Mouse (Mus musculus): ENCODE data around the gene T2. TPM values are rescaled to one million over a fixed set of nuclear protein-coding genes. Genes with fewer than 3 reads are reported as not detected.

The T2 gene
- polyA plus RNA-seq, 1 experiment from 2014 or later = 0.41 TPM

DNA sequence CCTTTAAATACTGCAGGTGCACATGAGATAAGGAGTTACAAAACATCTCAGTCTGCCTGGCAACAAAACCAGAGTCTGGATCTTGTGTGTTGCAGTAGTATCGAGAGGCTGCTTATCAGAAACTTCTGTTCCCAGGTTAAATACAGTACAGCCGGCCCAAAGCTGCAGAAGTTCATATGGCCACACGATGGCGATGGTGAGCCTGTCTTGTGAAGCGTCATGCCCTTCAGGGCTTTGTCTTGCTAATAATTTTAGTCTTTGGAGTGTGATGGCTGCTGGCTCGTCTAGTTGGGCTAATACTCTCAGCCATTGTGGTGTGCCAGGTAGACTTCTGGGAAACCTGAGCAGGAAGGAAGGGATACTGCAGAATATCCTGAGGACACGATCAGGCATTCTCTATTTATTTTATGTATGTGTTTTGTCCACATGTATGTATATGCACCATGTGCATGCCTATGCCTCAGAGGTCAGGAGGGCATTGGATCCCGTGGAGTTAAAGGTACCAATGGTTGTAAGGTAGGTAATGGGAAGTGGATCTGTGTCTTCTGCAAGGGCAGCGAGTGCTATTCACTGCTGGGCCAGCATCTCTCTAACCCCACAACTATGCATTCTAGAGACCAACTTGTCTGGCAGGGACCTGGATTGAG lies 107.8 kb downstream of the T2 start:
- no peak overlapping the region for H3K27ac ChIP-seq
- WGBS = 28% methylated on average over 9 of the region's 9 CpGs
- ATAC-seq = peak; percentile 75
- no peak overlapping the region for H3K9ac ChIP-seq
- H3K4me2 ChIP-seq = no peak overlapping the region
- H3K4me3 ChIP-seq = no peak overlapping the region
- peaks cover 18% of the 10 kb centered on the region for H3K27me3 ChIP-seq
- no peaks in the 10 kb centered on the region for H3K36me3 ChIP-seq (ENCODE audit: poor library complexity, severe bottlenecking)
- H3K9me3 ChIP-seq (replicated peaks) = no peaks in the 10 kb centered on the region
- 0 out of 2 replicates have a peak, but pooled peaks cover 2% of the 10 kb centered on the region for H3K4me1 ChIP-seq

DNA sequence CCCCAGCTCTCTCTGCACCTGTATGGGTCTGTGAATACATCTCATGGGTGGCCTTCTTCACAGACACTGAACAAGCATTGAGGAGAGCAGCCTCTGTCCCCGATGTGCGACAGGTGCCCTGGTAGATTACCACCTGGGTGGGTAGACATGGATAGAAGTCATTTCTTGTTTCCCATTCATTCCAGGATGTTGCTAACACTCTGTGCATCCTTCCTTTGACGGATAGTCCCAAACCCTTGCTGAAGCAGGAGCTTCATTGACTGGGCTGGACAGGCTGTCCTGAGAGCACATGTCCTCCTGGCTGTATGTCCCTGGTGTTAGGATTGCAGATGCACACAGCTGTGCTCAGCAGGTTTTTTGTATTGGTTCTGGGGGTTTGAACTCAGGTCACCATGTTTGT lies 112.0 kb downstream of the T2 start:
- Histone ChIP-seq H3K9ac (no peak overlapping the region), H3K4me3 (no peak overlapping the region), H3K36me3 (ENCODE audit: poor library complexity, severe bottlenecking) (no peaks in the 10 kb centered on the region), H3K27ac (no peak overlapping the region), H3K4me2 (no peak overlapping the region), H3K4me1 (0 out of 2 replicates have a peak, but pooled peaks cover 2% of the 10 kb centered on the region), H3K27me3 (peaks cover 15% of the 10 kb centered on the region), H3K9me3 (replicated peaks) (no peaks in the 10 kb centered on the region)
- ATAC-seq = no peak
- WGBS = 80% methylated on average over 3 of the region's 3 CpGs

DNA sequence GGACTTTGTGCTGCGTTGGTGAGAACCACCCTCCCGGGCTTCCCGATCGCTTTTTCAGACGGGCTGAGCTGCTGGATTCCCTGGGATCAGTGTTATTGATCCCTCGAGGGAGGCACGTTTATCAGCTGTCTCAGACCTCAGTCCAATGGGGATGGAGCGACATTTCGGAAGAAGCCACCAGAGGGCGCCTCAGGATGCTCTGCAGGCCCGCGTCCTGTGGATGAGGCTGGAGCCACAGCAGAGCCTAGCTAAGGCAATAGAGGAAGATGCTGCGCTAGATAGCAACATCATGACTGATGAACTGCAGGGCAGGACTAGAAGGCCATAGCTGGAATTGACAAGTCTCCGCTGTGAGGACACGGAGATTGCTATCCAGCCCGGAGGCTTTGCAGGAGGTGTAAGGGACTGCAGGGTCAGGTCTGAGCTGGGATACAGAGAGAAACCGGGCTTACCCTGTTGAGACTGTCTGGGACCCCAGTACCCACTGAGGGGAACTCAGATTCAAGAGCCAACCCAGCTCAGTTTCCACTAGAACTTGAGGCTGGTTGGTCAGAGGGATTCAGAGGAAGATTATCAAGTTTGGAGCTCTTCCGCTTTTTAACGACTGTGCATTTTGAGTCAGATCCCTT lies 113.0 kb downstream of the T2 start:
- ATAC-seq = peak; percentile 78
- Histone ChIP-seq H3K9ac (peak overlapping the region; percentile 7; the same call in 1 of the 2 replicates), H3K36me3 (ENCODE audit: poor library complexity, severe bottlenecking) (no peaks in the 10 kb centered on the region), H3K4me1 (0 out of 2 replicates have a peak, but pooled peaks cover 2% of the 10 kb centered on the region), H3K27ac (no peak overlapping the region), H3K4me2 (peak overlapping the region; percentile 17; the same call in 1 of the 2 replicates), H3K4me3 (no peak overlapping the region), H3K27me3 (peaks cover 15% of the 10 kb centered on the region), H3K9me3 (replicated peaks) (no peaks in the 10 kb centered on the region)
- WGBS = 17% methylated on average over 19 of the region's 19 CpGs

Other genes with a start within 250 kb of the T2 start
- gene Gm49673, start 208.2 kb upstream of the T2 start, polyA plus RNA-seq (2015; fragmentation: Nextera tagmentation; extraction: Ambion mirVana) = 0.21 TPM in 1 of 2 replicates, not detected in the other
- gene Rnaset2a, start 207.9 kb upstream of the T2 start, polyA plus RNA-seq (2015; fragmentation: Nextera tagmentation; extraction: Ambion mirVana) = 10.3 and 10.9 TPM in 2 replicates
- gene Fgfr1op, start 190.5 kb upstream of the T2 start, polyA plus RNA-seq (2015; fragmentation: Nextera tagmentation; extraction: Ambion mirVana) = 28.8 and 31.6 TPM in 2 replicates
- gene Ccr6, start 119.9 kb upstream of the T2 start, polyA plus RNA-seq (2015; fragmentation: Nextera tagmentation; extraction: Ambion mirVana) = not detected in 2 replicates
- 219 and 228 TPM in 2 replicates for gene Mpc1, start 73.1 kb upstream of the T2 start, polyA plus RNA-seq (2015; fragmentation: Nextera tagmentation; extraction: Ambion mirVana)
- gene Sft2d1, start 44.9 kb upstream of the T2 start, polyA plus RNA-seq (2015; fragmentation: Nextera tagmentation; extraction: Ambion mirVana) = 113 and 114 TPM in 2 replicates
- gene Prr18, start 18.5 kb upstream of the T2 start, polyA plus RNA-seq (2015; fragmentation: Nextera tagmentation; extraction: Ambion mirVana) = 5.1 TPM in 2 replicates
- 0.28 and 0.70 TPM in 2 replicates for gene T, start 78.4 kb downstream of the T2 start, polyA plus RNA-seq (2015; fragmentation: Nextera tagmentation; extraction: Ambion mirVana)
- gene Pde10a, start 169.4 kb downstream of the T2 start, polyA plus RNA-seq (2015; fragmentation: Nextera tagmentation; extraction: Ambion mirVana) = 13.1 and 13.4 TPM in 2 replicates
- not detected in 2 replicates for gene Gm17087, start 211.0 kb downstream of the T2 start, polyA plus RNA-seq (2015; fragmentation: Nextera tagmentation; extraction: Ambion mirVana)

Data from forebrain, embryonic 13.5 days (tissue).